Comparison of ENCODE assay signal across 17 mouse cellular contexts in genomic region chr19:3850076-3850475, GRCm38 (mm10). TPM values are rescaled to one million over a fixed set of nuclear protein-coding genes. Genes with fewer than 3 reads are reported as not detected.
DNase-seq lines count a peak whose midpoint lies in the region; ATAC-seq lines count a peak whose summit lies in the region.
"Had no signal": no experiment of that assay in that cellular context is flagged by ENCODE, and none has a peak within 500 bp of the region (broad histone marks: within the 10 kb centered on the region; RNA-seq: fewer than 3 reads in every experiment).

No protein-coding gene starts in this region.

- ATAC-seq in heart, embryonic 13.5 days (ENCODE audit: extremely low read depth, insufficient number of reproducible peaks, low FRiP score, low TSS enrichment), result no peak
- no peak for ATAC-seq in lung, embryonic 15.5 days (ENCODE audit: borderline replicate concordance, extremely low read depth, low FRiP score, low TSS enrichment)
- no peak for ATAC-seq in liver, embryonic 13.5 days (ENCODE audit: low read depth)
- ATAC-seq in stomach, embryonic 15.5 days (ENCODE audit: insufficient read depth, low FRiP score, low read depth), result no peak

- no peak for DNase-seq in heart, adult 8-10 months (ENCODE audit: low spot score)
- DNase-seq in lung, postnatal 10 days, result no peak
- no peak for DNase-seq in liver, embryonic 13.5 days
- no peak for DNase-seq in cerebellum, adult 11 months
- DNase-seq: gastrocnemius, postnatal 36 days; layer of hippocampus, adult 9-11 months; right cerebral cortex, postnatal 14 days had no signal

- WGBS in heart, embryonic 13.5 days, result 31% methylated on average over 5 of the region's 5 CpGs
- 26% methylated on average over 5 of the region's 5 CpGs for WGBS in lung, embryonic 15.5 days
- 31% methylated on average over 5 of the region's 5 CpGs for WGBS in liver, embryonic 13.5 days (ENCODE audit: insufficient replicate concordance)
- 33% methylated on average over 5 of the region's 5 CpGs for WGBS in stomach, embryonic 15.5 days

- no peaks in the 10 kb centered on the region for H3K36me3 ChIP-seq in heart, embryonic 13.5 days
- no peaks in the 10 kb centered on the region for H3K36me3 ChIP-seq in lung, embryonic 15.5 days
- H3K36me3 ChIP-seq in liver, embryonic 13.5 days, result no peaks in the 10 kb centered on the region
- H3K36me3 ChIP-seq in stomach, embryonic 15.5 days, result no peaks in the 10 kb centered on the region
- H3K36me3 ChIP-seq: embryonic facial prominence, embryonic 13.5 days; heart, embryonic 15.5 days; kidney, embryonic 15.5 days; limb, embryonic 15.5 days; neural tube, embryonic 12.5 days had no signal

- H3K4me2 ChIP-seq in heart, embryonic 13.5 days, result no peak overlapping the region
- no peak overlapping the region for H3K4me2 ChIP-seq in lung, embryonic 15.5 days
- no peak overlapping the region for H3K4me2 ChIP-seq in liver, embryonic 13.5 days
- no peak overlapping the region for H3K4me2 ChIP-seq in stomach, embryonic 15.5 days
- H3K4me2 ChIP-seq: limb, embryonic 15.5 days had no signal

- peaks cover 35% of the 10 kb centered on the region for H3K4me1 ChIP-seq in heart, embryonic 13.5 days
- peaks cover 32% of the 10 kb centered on the region for H3K4me1 ChIP-seq in lung, embryonic 15.5 days
- peaks cover 50% of the 10 kb centered on the region for H3K4me1 ChIP-seq in liver, embryonic 13.5 days (replicated peaks)
- H3K4me1 ChIP-seq in stomach, embryonic 15.5 days, result peaks cover 19% of the 10 kb centered on the region

- 0 out of 2 replicates have a peak overlapping the region, but pooled peaks have one; percentile 64 for H3K27ac ChIP-seq in heart, embryonic 13.5 days (replicated peaks)
- H3K27ac ChIP-seq in lung, embryonic 15.5 days, result peak overlapping the region; percentile 99
- peak overlapping the region; percentile 74 for H3K27ac ChIP-seq in liver, embryonic 13.5 days
- H3K27ac ChIP-seq in stomach, embryonic 15.5 days, result peak overlapping the region; percentile 99
- H3K27ac ChIP-seq: limb, embryonic 15.5 days; neural tube, embryonic 12.5 days had no signal

- H3K9ac ChIP-seq in heart, embryonic 13.5 days, result no peak overlapping the region
- no peak overlapping the region for H3K9ac ChIP-seq in lung, embryonic 15.5 days
- H3K9ac ChIP-seq in liver, embryonic 13.5 days, result no peak overlapping the region
- no peak overlapping the region for H3K9ac ChIP-seq in stomach, embryonic 15.5 days
- H3K9ac ChIP-seq: heart, embryonic 15.5 days; limb, embryonic 15.5 days; neural tube, embryonic 12.5 days had no signal

- H3K4me3 ChIP-seq in heart, embryonic 13.5 days, result no peak overlapping the region
- H3K4me3 ChIP-seq in lung, embryonic 15.5 days, result no peak overlapping the region
- no peak overlapping the region for H3K4me3 ChIP-seq in liver, embryonic 13.5 days (replicated peaks)
- H3K4me3 ChIP-seq in stomach, embryonic 15.5 days (replicated peaks), result no peak overlapping the region

- H3K9me3 ChIP-seq in heart, embryonic 13.5 days, result no peaks in the 10 kb centered on the region
- no peaks in the 10 kb centered on the region for H3K9me3 ChIP-seq in lung, embryonic 15.5 days
- no peaks in the 10 kb centered on the region for H3K9me3 ChIP-seq in liver, embryonic 13.5 days (replicated peaks)
- no peaks in the 10 kb centered on the region for H3K9me3 ChIP-seq in stomach, embryonic 15.5 days
- H3K9me3 ChIP-seq: embryonic facial prominence, embryonic 13.5 days; G1E; heart, embryonic 15.5 days; kidney, embryonic 15.5 days; limb, embryonic 15.5 days; megakaryocyte, embryonic 14.5 days; neural tube, embryonic 12.5 days had no signal

- H3K27me3 ChIP-seq in heart, embryonic 13.5 days (replicated peaks), result no peaks in the 10 kb centered on the region
- H3K27me3 ChIP-seq in lung, embryonic 15.5 days, result no peaks in the 10 kb centered on the region
- no peaks in the 10 kb centered on the region for H3K27me3 ChIP-seq in liver, embryonic 13.5 days
- no peaks in the 10 kb centered on the region for H3K27me3 ChIP-seq in stomach, embryonic 15.5 days (replicated peaks)
- H3K27me3 ChIP-seq: embryonic facial prominence, embryonic 13.5 days; heart, embryonic 15.5 days; kidney, embryonic 15.5 days; limb, embryonic 15.5 days; neural tube, embryonic 12.5 days had no signal

RNA-seq across cellular contexts. Expression of gene Chka, which starts 1.5 kb away (rescaled TPM):
- polyA plus RNA-seq in heart, embryonic 13.5 days (2015; fragmentation: Nextera tagmentation; extraction: Ambion mirVana), result 22.6 and 23.5 TPM in 2 replicates
- 10 to 100 TPM in 1 of 4 experiments, 1 to 10 TPM in 3; 8.3 to 10.4 (median 8.7) TPM for total RNA-seq in heart, adult 8-10 months (2022)
- polyA plus RNA-seq in lung, embryonic 15.5 days (2015; fragmentation: Nextera tagmentation; extraction: Ambion mirVana), result 55.8 and 68.1 TPM in 2 replicates
- 15.8 and 18.6 TPM in 2 replicates for polyA plus RNA-seq in liver, embryonic 13.5 days (2015; fragmentation: Nextera tagmentation; extraction: Ambion mirVana)
- 56.9 and 65.3 TPM in 2 replicates for polyA plus RNA-seq in stomach, embryonic 15.5 days (2015; fragmentation: Nextera tagmentation; extraction: Ambion mirVana)

RNA-seq across cellular contexts. Expression of gene Tcirg1, which starts 56.9 kb away (rescaled TPM):
- 22.7 and 25.1 TPM in 2 replicates for polyA plus RNA-seq in heart, embryonic 13.5 days (2015; fragmentation: Nextera tagmentation; extraction: Ambion mirVana)
- total RNA-seq in heart, adult 8-10 months (2022), result 10 to 100 TPM in 2 of 4 experiments, 1 to 10 TPM in 2; 8.5 to 13.9 (median 9.3) TPM
- polyA plus RNA-seq in lung, embryonic 15.5 days (2015; fragmentation: Nextera tagmentation; extraction: Ambion mirVana), result 46.6 and 53.1 TPM in 2 replicates
- 18.0 and 18.8 TPM in 2 replicates for polyA plus RNA-seq in liver, embryonic 13.5 days (2015; fragmentation: Nextera tagmentation; extraction: Ambion mirVana)
- 34.7 and 42.6 TPM in 2 replicates for polyA plus RNA-seq in stomach, embryonic 15.5 days (2015; fragmentation: Nextera tagmentation; extraction: Ambion mirVana)
